Mouse (Mus musculus): ENCODE data around the gene Hnf4a. TPM values are rescaled to one million over a fixed set of nuclear protein-coding genes. Genes with fewer than 3 reads are reported as not detected.

Hnf4a gene
- polyA plus RNA-seq, 1 experiment from 2014 or later: 90.5 TPM

GRCm38 (mm10) chr2:163595119-163595518 is 88.5 kb downstream of the Hnf4a start:
- 4% methylated on average over 2 of the region's 2 CpGs for WGBS
- ATAC-seq (replicated peaks; ENCODE audit: low FRiP score, low TSS enrichment, low read depth): peak; percentile 36; the same call in 1 of the 2 replicates
- no peak overlapping the region for H3K9ac ChIP-seq (ENCODE audit: low read length)
- no peaks in the 10 kb centered on the region for H3K9me3 ChIP-seq (ENCODE audit: control insufficient read depth, low read length)
- no peaks in the 10 kb centered on the region for H3K36me3 ChIP-seq (ENCODE audit: control insufficient read depth, insufficient read depth, low read length)
- peak overlapping the region; percentile 62; the same call in 1 of the 2 replicates for H3K27ac ChIP-seq (ENCODE audit: low read depth)
- peaks cover 28% of the 10 kb centered on the region for H3K4me1 ChIP-seq (replicated peaks; ENCODE audit: control insufficient read depth, insufficient read depth, low read length)
- H3K4me3 ChIP-seq (ENCODE audit: low read depth, low read length): no peak overlapping the region
- DNase-seq (ENCODE audit: low spot score): no peak
- H3K4me2 ChIP-seq (ENCODE audit: low read length): no peak overlapping the region
- H3K27me3 ChIP-seq (replicated peaks; ENCODE audit: control insufficient read depth, insufficient read depth, low read length): no peaks in the 10 kb centered on the region

GRCm38 (mm10) chr2:163596057-163596872 is 89.7 kb downstream of the Hnf4a start:
- Histone ChIP-seq H3K4me1 (replicated peaks; ENCODE audit: control insufficient read depth, insufficient read depth, low read length) (peaks cover 28% of the 10 kb centered on the region), H3K27me3 (replicated peaks; ENCODE audit: control insufficient read depth, insufficient read depth, low read length) (no peaks in the 10 kb centered on the region), H3K9me3 (ENCODE audit: control insufficient read depth, low read length) (no peaks in the 10 kb centered on the region), H3K4me3 (ENCODE audit: low read depth, low read length) (no peak overlapping the region), H3K36me3 (ENCODE audit: control insufficient read depth, insufficient read depth, low read length) (no peaks in the 10 kb centered on the region), H3K9ac (ENCODE audit: low read length) (no peak overlapping the region), H3K4me2 (ENCODE audit: low read length) (no peak overlapping the region), H3K27ac (ENCODE audit: low read depth) (peak overlapping the region; percentile 62)
- 58% methylated on average over 13 of the region's 13 CpGs for WGBS
- no peak for ATAC-seq (replicated peaks; ENCODE audit: low FRiP score, low TSS enrichment, low read depth)
- DNase-seq (ENCODE audit: low spot score): no peak

- H3K27me3 ChIP-seq (replicated peaks; ENCODE audit: control insufficient read depth, insufficient read depth, low read length): no peaks in the 10 kb centered on the region
- no peak overlapping the region for H3K9ac ChIP-seq (ENCODE audit: low read length)
- no peaks in the 10 kb centered on the region for H3K36me3 ChIP-seq (ENCODE audit: control insufficient read depth, insufficient read depth, low read length)
- H3K4me1 ChIP-seq (replicated peaks; ENCODE audit: control insufficient read depth, insufficient read depth, low read length): peaks cover 31% of the 10 kb centered on the region
- H3K4me2 ChIP-seq (ENCODE audit: low read length): no peak overlapping the region
- H3K9me3 ChIP-seq (ENCODE audit: control insufficient read depth, low read length): no peaks in the 10 kb centered on the region
- 69% methylated on average over 3 of the region's 3 CpGs for WGBS
- ATAC-seq (replicated peaks; ENCODE audit: low FRiP score, low TSS enrichment, low read depth) (no peak), DNase-seq (ENCODE audit: low spot score) (no peak)
- H3K27ac ChIP-seq (ENCODE audit: low read depth): 0 out of 2 replicates have a peak overlapping the region, but pooled peaks have one; percentile 4
- no peak overlapping the region for H3K4me3 ChIP-seq (ENCODE audit: low read depth, low read length)
Measured at GRCm38 (mm10) chr2:163596873-163597155, 90.2 kb downstream of the Hnf4a start.

GRCm38 (mm10) chr2:163597661-163598060 is 91.1 kb downstream of the Hnf4a start:
- ATAC-seq (replicated peaks; ENCODE audit: low FRiP score, low TSS enrichment, low read depth): no peak
- H3K4me1 ChIP-seq (replicated peaks; ENCODE audit: control insufficient read depth, insufficient read depth, low read length): peaks cover 31% of the 10 kb centered on the region
- no peak overlapping the region for H3K4me3 ChIP-seq (ENCODE audit: low read depth, low read length)
- H3K9me3 ChIP-seq (ENCODE audit: control insufficient read depth, low read length): no peaks in the 10 kb centered on the region
- WGBS: 61% methylated on average over 4 of the region's 4 CpGs
- H3K9ac ChIP-seq (ENCODE audit: low read length): no peak overlapping the region
- no peak overlapping the region for H3K27ac ChIP-seq (ENCODE audit: low read depth)
- no peaks in the 10 kb centered on the region for H3K36me3 ChIP-seq (ENCODE audit: control insufficient read depth, insufficient read depth, low read length)
- no peaks in the 10 kb centered on the region for H3K27me3 ChIP-seq (replicated peaks; ENCODE audit: control insufficient read depth, insufficient read depth, low read length)
- DNase-seq (ENCODE audit: low spot score): no peak
- no peak overlapping the region for H3K4me2 ChIP-seq (ENCODE audit: low read length)

- H3K4me1 ChIP-seq (replicated peaks; ENCODE audit: control insufficient read depth, insufficient read depth, low read length): peaks cover 31% of the 10 kb centered on the region
- no peak overlapping the region for H3K4me2 ChIP-seq (ENCODE audit: low read length)
- no peak overlapping the region for H3K27ac ChIP-seq (ENCODE audit: low read depth)
- ATAC-seq (replicated peaks; ENCODE audit: low FRiP score, low TSS enrichment, low read depth) (no peak), DNase-seq (ENCODE audit: low spot score) (peak; percentile 83)
- H3K9ac ChIP-seq (ENCODE audit: low read length): no peak overlapping the region
- WGBS: 4% methylated on average over 1 of the region's 1 CpGs
- no peaks in the 10 kb centered on the region for H3K36me3 ChIP-seq (ENCODE audit: control insufficient read depth, insufficient read depth, low read length)
- H3K9me3 ChIP-seq (ENCODE audit: control insufficient read depth, low read length): no peaks in the 10 kb centered on the region
- no peak overlapping the region for H3K4me3 ChIP-seq (ENCODE audit: low read depth, low read length)
- H3K27me3 ChIP-seq (replicated peaks; ENCODE audit: control insufficient read depth, insufficient read depth, low read length): no peaks in the 10 kb centered on the region
Measured at GRCm38 (mm10) chr2:163599226-163599625, 92.6 kb downstream of the Hnf4a start.

- no peak for ATAC-seq (replicated peaks; ENCODE audit: low FRiP score, low TSS enrichment, low read depth)
- H3K9ac ChIP-seq (ENCODE audit: low read length): no peak overlapping the region
- H3K27ac ChIP-seq (ENCODE audit: low read depth): no peak overlapping the region
- no peak for DNase-seq (ENCODE audit: low spot score)
- H3K4me3 ChIP-seq (ENCODE audit: low read depth, low read length): no peak overlapping the region
- H3K36me3 ChIP-seq (ENCODE audit: control insufficient read depth, insufficient read depth, low read length): no peaks in the 10 kb centered on the region
- H3K9me3 ChIP-seq (ENCODE audit: control insufficient read depth, low read length): no peaks in the 10 kb centered on the region
- no peak overlapping the region for H3K4me2 ChIP-seq (ENCODE audit: low read length)
- peaks cover 16% of the 10 kb centered on the region; the same call in 1 of the 2 replicates for H3K4me1 ChIP-seq (replicated peaks; ENCODE audit: control insufficient read depth, insufficient read depth, low read length)
- WGBS: 84% methylated on average over 7 of the region's 7 CpGs
- no peaks in the 10 kb centered on the region for H3K27me3 ChIP-seq (replicated peaks; ENCODE audit: control insufficient read depth, insufficient read depth, low read length)
Measured at GRCm38 (mm10) chr2:163601066-163601465, 94.5 kb downstream of the Hnf4a start.

GRCm38 (mm10) chr2:163601712-163602100 is 95.1 kb downstream of the Hnf4a start:
- 0 out of 2 replicates have a peak overlapping the region, but pooled peaks have one; percentile 2 for H3K9ac ChIP-seq (ENCODE audit: low read length)
- H3K4me3 ChIP-seq (ENCODE audit: low read depth, low read length): peak overlapping the region; percentile 75
- H3K4me2 ChIP-seq (ENCODE audit: low read length): peak overlapping the region; percentile 95
- H3K9me3 ChIP-seq (ENCODE audit: control insufficient read depth, low read length): no peaks in the 10 kb centered on the region
- no peak overlapping the region for H3K27ac ChIP-seq (ENCODE audit: low read depth)
- H3K27me3 ChIP-seq (replicated peaks; ENCODE audit: control insufficient read depth, insufficient read depth, low read length): no peaks in the 10 kb centered on the region
- no peak for DNase-seq (ENCODE audit: low spot score)
- WGBS: 75% methylated on average over 7 of the region's 7 CpGs
- peaks cover 10% of the 10 kb centered on the region; the same call in 1 of the 2 replicates for H3K4me1 ChIP-seq (replicated peaks; ENCODE audit: control insufficient read depth, insufficient read depth, low read length)
- no peak; the same call in 1 of the 2 replicates for ATAC-seq (replicated peaks; ENCODE audit: low FRiP score, low TSS enrichment, low read depth)
- H3K36me3 ChIP-seq (ENCODE audit: control insufficient read depth, insufficient read depth, low read length): no peaks in the 10 kb centered on the region

- H3K9ac ChIP-seq (ENCODE audit: low read length): peak within 1 kb of the TSS; percentile 80
- H3K9me3 ChIP-seq (ENCODE audit: control insufficient read depth, low read length): no peaks in the 10 kb centered on the region
- H3K4me1 ChIP-seq (replicated peaks; ENCODE audit: control insufficient read depth, insufficient read depth, low read length): peaks cover 8% of the 10 kb centered on the region; the same call in 1 of the 2 replicates
- H3K36me3 ChIP-seq (ENCODE audit: control insufficient read depth, insufficient read depth, low read length): peaks cover 3% of the 10 kb centered on the region
- H3K27ac ChIP-seq (ENCODE audit: low read depth): peak within 1 kb of the TSS; percentile 88
- no peaks in the 10 kb centered on the region for H3K27me3 ChIP-seq (replicated peaks; ENCODE audit: control insufficient read depth, insufficient read depth, low read length)
- under 1% methylated on average over 57 of the region's 57 CpGs for WGBS
- DNase-seq (ENCODE audit: low spot score) (peak; percentile 90), ATAC-seq (replicated peaks; ENCODE audit: low FRiP score, low TSS enrichment, low read depth) (peak; percentile 92)
- H3K4me3 ChIP-seq (ENCODE audit: low read depth, low read length): peak within 1 kb of the TSS; percentile 75
- H3K4me2 ChIP-seq (ENCODE audit: low read length): peak within 1 kb of the TSS; percentile 95
Measured at GRCm38 (mm10) chr2:163602101-163602971, 95.7 kb downstream of the Hnf4a start, which contains the start of gene Ttpal. Gene Ttpal, plus strand, starts transcription at chr2:163602314.

Data from intestine, embryonic 14.5 days (tissue).